Mouse (Mus musculus) thymus, adult 2 months (tissue): ENCODE measurements at regions not wholly inside any gene's neighbourhood (a gene's known extent, or its start where the extent isn't known, plus 50 kb on each side); places are given as distances from the start of the nearest gene placed in this dataset.

Experiments
- DNase-seq: peaks from one replicate; pipeline ENCODE4 v3.0.0; 2021
- H3K27ac ChIP-seq: fragments of 200-500 bp; 2 replicates; pipeline ENCODE4 v1.5.1; 2012; ENCODE audit warnings: low read length, control low read depth; ENCODE audit not compliant: control insufficient read depth, insufficient read depth
- H3K27me3 ChIP-seq: fragments of 200-500 bp; 2 replicates; pipeline ENCODE4 v1.6.1; 2012; ENCODE audit warnings: mild to moderate bottlenecking, low read length, moderate library complexity, mixed read lengths; ENCODE audit not compliant: control insufficient read depth, insufficient read depth
- H3K36me3 ChIP-seq: fragments of 200-500 bp; 2 replicates; pipeline ENCODE4 v1.6.1; 2012; ENCODE audit warnings: mild to moderate bottlenecking, low read length, moderate library complexity; ENCODE audit not compliant: control insufficient read depth, insufficient read depth
- H3K4me1 ChIP-seq: fragments of 200-500 bp; replicated peaks from 2 replicates; pipeline ENCODE4 v1.6.1; 2012; ENCODE audit warnings: low read length; ENCODE audit not compliant: control insufficient read depth, insufficient read depth
- H3K4me3 ChIP-seq: fragments of 200-500 bp; 2 replicates; pipeline ENCODE4 v1.5.1; 2012; ENCODE audit warnings: mild to moderate bottlenecking, low read length, control low read depth, moderate library complexity; ENCODE audit not compliant: control insufficient read depth, insufficient read depth
- CTCF ChIP-seq: fragments of 200-500 bp; IDR thresholded peaks from 2 replicates; pipeline ENCODE4 v1.5.1; 2012; ENCODE audit warnings: mild to moderate bottlenecking, control low read depth, low read length, moderate library complexity, borderline replicate concordance; ENCODE audit not compliant: control insufficient read depth, poor library complexity, insufficient read depth; ENCODE audit errors: extremely low read depth
- POLR2A ChIP-seq: fragments of 200-500 bp; IDR thresholded peaks from 2 replicates; pipeline ENCODE4 v1.6.1; 2012; ENCODE audit warnings: mild to moderate bottlenecking, low read length, control low read depth, moderate library complexity; ENCODE audit not compliant: control insufficient read depth, poor library complexity, insufficient read depth; ENCODE audit errors: extremely low read depth
- WGBS: fragments of 180-500 bp; shearing (Covaris S2); methylation state at CpG from one replicate; pipeline ENCODE4 v1.1.7; 2018; 5-methylcytosine and 5-hydroxymethylcytosine counted together

GRCm38 (mm10) chr17:9821358-9821757, 151.8 kb upstream of the Pabpc6 start:
- H3K4me1 ChIP-seq = no peaks in the 10 kb centered on the region
- H3K4me3 ChIP-seq = no peak overlapping the region
- H3K27ac ChIP-seq = no peak overlapping the region
- H3K27me3 ChIP-seq = no peaks in the 10 kb centered on the region
- WGBS = 90% methylated on average over 4 of the region's 4 CpGs
- no peaks in the 10 kb centered on the region for H3K36me3 ChIP-seq
- TF ChIP-seq CTCF = no peak
- DNase-seq = no peak

- Histone ChIP-seq H3K36me3 (no peaks in the 10 kb centered on the region), H3K27ac (no peak overlapping the region), H3K4me3 (no peak overlapping the region), H3K4me1 (no peaks in the 10 kb centered on the region), H3K27me3 (no peaks in the 10 kb centered on the region)
- no peak for TF ChIP-seq POLR2A
- DNase-seq = no peak
Observed at GRCm38 (mm10) chr17:9817056-9817455, 147.5 kb upstream of the Pabpc6 start.

- H3K27ac ChIP-seq = no peak overlapping the region
- H3K36me3 ChIP-seq = no peaks in the 10 kb centered on the region
- H3K27me3 ChIP-seq = no peaks in the 10 kb centered on the region
- no peak overlapping the region for H3K4me3 ChIP-seq
- no peak for TF ChIP-seq CTCF
- no peak for TF ChIP-seq POLR2A
- H3K4me1 ChIP-seq = no peaks in the 10 kb centered on the region
- DNase-seq = no peak
- WGBS = 95% methylated on average over 8 of the region's 8 CpGs
Observed at GRCm38 (mm10) chr17:9797069-9797468, 127.6 kb upstream of the Pabpc6 start.

DNA sequence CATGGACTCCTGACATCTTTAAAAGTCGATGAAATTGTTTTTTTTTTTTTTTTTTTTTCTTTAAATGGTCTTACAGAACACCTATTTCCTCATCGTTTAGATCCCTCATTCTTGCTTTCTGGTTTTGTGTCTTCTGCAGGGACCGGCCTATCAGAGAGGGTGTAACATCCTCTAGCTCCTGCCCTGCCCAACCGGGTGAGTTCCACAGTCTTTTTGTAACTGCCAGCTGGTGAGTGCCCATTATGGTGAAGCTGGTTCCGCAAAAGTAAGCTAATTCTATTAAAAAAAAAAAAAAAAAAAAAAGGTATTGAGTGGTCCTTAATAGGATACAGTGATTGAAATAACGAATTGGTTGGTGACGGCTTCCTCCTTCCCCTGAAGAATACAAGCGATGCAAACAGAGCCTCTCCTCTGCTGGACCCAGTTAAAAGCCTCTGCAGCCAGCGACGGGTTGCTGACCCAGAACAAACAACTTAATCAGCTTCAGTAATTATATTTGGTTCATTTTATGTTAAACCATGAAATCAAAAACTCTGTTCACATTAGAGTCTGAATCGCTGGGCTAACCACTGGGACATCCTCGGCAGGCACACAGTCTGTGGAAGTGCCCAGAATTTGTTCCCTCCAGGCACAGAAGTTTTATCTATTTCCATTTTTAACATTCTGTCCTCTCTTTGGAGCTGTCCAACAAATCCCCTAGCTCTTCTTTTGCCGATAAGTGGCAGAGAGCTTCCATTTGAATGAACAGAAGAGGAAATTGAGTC, 126.9 kb upstream of the Pabpc6 start:
- Histone ChIP-seq H3K27ac (no peak overlapping the region), H3K36me3 (no peaks in the 10 kb centered on the region), H3K4me1 (no peaks in the 10 kb centered on the region), H3K4me3 (no peak overlapping the region), H3K27me3 (no peaks in the 10 kb centered on the region)
- TF ChIP-seq POLR2A (no peak), CTCF (no peak)
- DNase-seq = no peak
- 93% methylated on average over 13 of the region's 13 CpGs for WGBS

DNA sequence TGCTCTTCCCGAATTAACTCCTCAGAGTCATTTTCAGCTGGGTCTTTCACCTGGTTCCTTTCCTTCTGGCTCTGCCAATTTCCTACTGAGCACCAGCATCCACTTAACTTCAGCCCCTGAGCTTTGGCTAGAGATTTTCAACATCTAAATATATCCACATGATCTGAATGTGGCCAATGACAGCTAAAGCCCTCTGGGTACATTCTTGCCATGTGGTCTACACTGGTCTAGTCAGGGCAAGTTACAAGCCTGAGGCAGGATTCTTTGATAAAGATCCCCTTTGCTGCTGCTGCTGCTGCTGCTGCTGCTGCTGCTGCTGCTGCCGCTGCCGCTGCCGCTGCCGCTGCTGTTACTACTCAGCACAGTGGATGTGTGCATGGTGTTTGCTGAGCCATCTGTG, 109.3 kb upstream of the Pabpc6 start:
- 95% methylated on average over 5 of the region's 5 CpGs for WGBS
- Histone ChIP-seq H3K4me1 (no peaks in the 10 kb centered on the region), H3K36me3 (no peaks in the 10 kb centered on the region), H3K4me3 (no peak overlapping the region), H3K27ac (no peak overlapping the region), H3K27me3 (no peaks in the 10 kb centered on the region)
- TF ChIP-seq POLR2A = no peak
- TF ChIP-seq CTCF = no peak
- no peak for DNase-seq

GRCm38 (mm10) chr17:9777165-9777564, 107.6 kb upstream of the Pabpc6 start:
- no peak overlapping the region for H3K4me3 ChIP-seq
- H3K27me3 ChIP-seq = no peaks in the 10 kb centered on the region
- no peaks in the 10 kb centered on the region for H3K4me1 ChIP-seq
- H3K27ac ChIP-seq = no peak overlapping the region
- TF ChIP-seq POLR2A = no peak
- TF ChIP-seq CTCF = no peak
- no peaks in the 10 kb centered on the region for H3K36me3 ChIP-seq
- DNase-seq = no peak
